Mouse (Mus musculus) forebrain, embryonic 16.5 days (tissue): ENCODE measurements around the gene Ppard. TPM values are rescaled to one million over a fixed set of nuclear protein-coding genes. Genes with fewer than 3 reads are reported as not detected.
"Not testable (repeated sequence)": the region's sequence is repeated elsewhere in the genome, so short reads cannot be mapped to it uniquely, and the experiment has no call there.

Experiments
- ATAC-seq: fragments of 200-750 bp; cut with Nextera tagmentation; 2 replicates; pipeline ENCODE4 v1.8.0; 2017; ENCODE audit warnings: mild to moderate bottlenecking, moderate library complexity
- H3K27ac ChIP-seq: fragments of 300-500 bp; sonication (generic); 2 replicates; pipeline ENCODE4 v1.5.1; 2014; ENCODE audit warnings: low read length, control low read depth
- H3K27me3 ChIP-seq: fragments of 300-500 bp; sonication (generic); replicated peaks from 2 replicates; pipeline ENCODE4 v1.6.1; 2014; ENCODE audit warnings: low read length; ENCODE audit not compliant: control insufficient read depth, insufficient read depth
- H3K36me3 ChIP-seq: fragments of 300-500 bp; sonication (generic); 2 replicates; pipeline ENCODE4 v1.6.1; 2014; ENCODE audit not compliant: control insufficient read depth, insufficient read depth
- H3K4me1 ChIP-seq: fragments of 300-500 bp; sonication (generic); replicated peaks from 2 replicates; pipeline ENCODE4 v1.6.1; 2014; ENCODE audit warnings: low read length; ENCODE audit not compliant: control insufficient read depth, insufficient read depth
- H3K4me2 ChIP-seq: fragments of 300-500 bp; sonication (generic); 2 replicates; pipeline ENCODE4 v1.6.1; 2014; ENCODE audit warnings: mild to moderate bottlenecking, low read length, control low read depth
- H3K4me3 ChIP-seq: fragments of 300-500 bp; sonication (generic); replicated peaks from 2 replicates; pipeline ENCODE4 v1.5.1; 2014; ENCODE audit warnings: mild to moderate bottlenecking, low read length, control low read depth
- H3K9ac ChIP-seq: fragments of 300-500 bp; sonication (generic); replicated peaks from 2 replicates; pipeline ENCODE4 v1.6.1; 2014; ENCODE audit warnings: low read depth, low read length, control low read depth
- H3K9me3 ChIP-seq: fragments of 300-500 bp; sonication (generic); 2 replicates; pipeline ENCODE4 v1.6.1; 2016; ENCODE audit warnings: low read length; ENCODE audit not compliant: control insufficient read depth
- WGBS: fragments of 180-500 bp; shearing (Covaris S2); extraction: QIAGEN DNeasy Blood & Tissue Kit; methylation state at CpG from one replicate; pipeline ENCODE4 v1.1.7; 2014; 5-methylcytosine and 5-hydroxymethylcytosine counted together
- polyA plus RNA-seq: library from polyadenylated mRNA; unstranded; fragments of >200 nt; fragmentation: Nextera tagmentation; extraction: Ambion mirVana; gene quantifications from 2 replicates; pipeline ENCODE4 v1.2.1, GENCODE M21; 2015

Gene Ppard
- polyA plus RNA-seq, 1 experiment from 2014 or later = 1.3 TPM

GRCm38 (mm10) chr17:28330232-28330546 lies 97.7 kb downstream of the Ppard start:
- Histone ChIP-seq H3K27me3 (no peaks in the 10 kb centered on the region), H3K9me3 (no peaks in the 10 kb centered on the region), H3K27ac (no peak overlapping the region), H3K4me2 (peak overlapping the region; percentile 92), H3K4me1 (peaks cover 18% of the 10 kb centered on the region), H3K4me3 (peak overlapping the region; percentile 84), H3K36me3 (peaks cover 5% of the 10 kb centered on the region; the same call in 1 of the 2 replicates), H3K9ac (no peak overlapping the region)
- no peak for ATAC-seq
- 52% methylated on average over 2 of the region's 2 CpGs for WGBS

GRCm38 (mm10) chr17:28330590-28330989 lies 98.1 kb downstream of the Ppard start:
- not testable (repeated sequence) for H3K4me3 ChIP-seq, H3K36me3 ChIP-seq, ATAC-seq, H3K27ac ChIP-seq, H3K9me3 ChIP-seq, H3K27me3 ChIP-seq, H3K4me2 ChIP-seq, H3K9ac ChIP-seq
- 62% methylated on average over 6 of the region's 8 CpGs for WGBS
- H3K4me1 ChIP-seq = peaks cover 18% of the 10 kb centered on the region

GRCm38 (mm10) chr17:28331241-28332112 lies 99.0 kb downstream of the Ppard start:
- no peak overlapping the region for H3K27ac ChIP-seq
- ATAC-seq = no peak
- 29% methylated on average over 7 of the region's 7 CpGs for WGBS
- no peaks in the 10 kb centered on the region for H3K9me3 ChIP-seq
- no peak overlapping the region for H3K9ac ChIP-seq
- H3K4me1 ChIP-seq = peaks cover 18% of the 10 kb centered on the region
- no peaks in the 10 kb centered on the region for H3K27me3 ChIP-seq
- H3K4me2 ChIP-seq = no peak overlapping the region
- H3K4me3 ChIP-seq = no peak overlapping the region
- H3K36me3 ChIP-seq = peaks cover 5% of the 10 kb centered on the region; the same call in 1 of the 2 replicates

- Histone ChIP-seq H3K36me3 (peaks cover 5% of the 10 kb centered on the region; the same call in 1 of the 2 replicates), H3K4me2 (no peak overlapping the region), H3K27ac (no peak overlapping the region), H3K4me3 (no peak overlapping the region), H3K9me3 (no peaks in the 10 kb centered on the region), H3K9ac (no peak overlapping the region), H3K27me3 (no peaks in the 10 kb centered on the region), H3K4me1 (peaks cover 18% of the 10 kb centered on the region)
- WGBS = 47% methylated on average over 13 of the region's 13 CpGs
- ATAC-seq = no peak
Observed at GRCm38 (mm10) chr17:28332113-28332914, 99.8 kb downstream of the Ppard start.

- no peak overlapping the region for H3K9ac ChIP-seq
- H3K4me3 ChIP-seq = no peak overlapping the region
- WGBS = 62% methylated on average over 31 of the region's 31 CpGs
- H3K27me3 ChIP-seq = no peaks in the 10 kb centered on the region
- peaks cover 12% of the 10 kb centered on the region for H3K4me1 ChIP-seq
- peaks cover 5% of the 10 kb centered on the region; the same call in 1 of the 2 replicates for H3K36me3 ChIP-seq
- no peak overlapping the region for H3K27ac ChIP-seq
- no peak overlapping the region for H3K4me2 ChIP-seq
- H3K9me3 ChIP-seq = no peaks in the 10 kb centered on the region
- ATAC-seq = no peak
Observed at GRCm38 (mm10) chr17:28332915-28333546, 100.5 kb downstream of the Ppard start.

GRCm38 (mm10) chr17:28335267-28335666 lies 102.8 kb downstream of the Ppard start:
- H3K4me3 ChIP-seq = no peak overlapping the region
- no peaks in the 10 kb centered on the region for H3K4me1 ChIP-seq
- H3K27ac ChIP-seq = no peak overlapping the region
- H3K4me2 ChIP-seq = no peak overlapping the region
- H3K27me3 ChIP-seq = no peaks in the 10 kb centered on the region
- no peaks in the 10 kb centered on the region for H3K9me3 ChIP-seq
- 81% methylated on average over 10 of the region's 10 CpGs for WGBS
- 0 out of 2 replicates have a peak, but pooled peaks cover 5% of the 10 kb centered on the region for H3K36me3 ChIP-seq
- ATAC-seq = no peak
- no peak overlapping the region for H3K9ac ChIP-seq

- no peak overlapping the region for H3K4me3 ChIP-seq
- H3K9ac ChIP-seq = no peak overlapping the region
- WGBS = 94% methylated on average over 7 of the region's 7 CpGs
- no peaks in the 10 kb centered on the region for H3K27me3 ChIP-seq
- peaks cover 9% of the 10 kb centered on the region for H3K4me1 ChIP-seq
- no peak overlapping the region for H3K4me2 ChIP-seq
- no peaks in the 10 kb centered on the region for H3K9me3 ChIP-seq
- H3K27ac ChIP-seq = no peak overlapping the region
- H3K36me3 ChIP-seq = no peaks in the 10 kb centered on the region
- no peak for ATAC-seq
Observed at GRCm38 (mm10) chr17:28337547-28337946, 105.0 kb downstream of the Ppard start.

GRCm38 (mm10) chr17:28340578-28340977 lies 108.1 kb downstream of the Ppard start:
- 70% methylated on average over 7 of the region's 7 CpGs for WGBS
- Histone ChIP-seq H3K9ac (peak overlapping the region; percentile 27; the same call in 1 of the 2 replicates), H3K4me1 (peaks cover 18% of the 10 kb centered on the region), H3K9me3 (no peaks in the 10 kb centered on the region), H3K4me2 (no peak overlapping the region), H3K27ac (no peak overlapping the region), H3K27me3 (no peaks in the 10 kb centered on the region), H3K4me3 (no peak overlapping the region), H3K36me3 (no peaks in the 10 kb centered on the region)
- ATAC-seq = peak; percentile 21; the same call in 1 of the 2 replicates

- H3K9me3 ChIP-seq = no peaks in the 10 kb centered on the region
- H3K9ac ChIP-seq = peak overlapping the region; percentile 27
- H3K4me2 ChIP-seq = peak overlapping the region; percentile 40
- 4% methylated on average over 26 of the region's 26 CpGs for WGBS
- H3K27ac ChIP-seq = no peak overlapping the region
- peak overlapping the region; percentile 20 for H3K4me3 ChIP-seq
- no peaks in the 10 kb centered on the region for H3K36me3 ChIP-seq
- H3K27me3 ChIP-seq = no peaks in the 10 kb centered on the region
- ATAC-seq = peak; percentile 63
- H3K4me1 ChIP-seq = peaks cover 20% of the 10 kb centered on the region
Observed at GRCm38 (mm10) chr17:28341091-28341490, 108.6 kb downstream of the Ppard start.
